Mouse (Mus musculus): Measurements from ENCODE around the gene Mfsd7a. TPM values are rescaled to one million over a fixed set of nuclear protein-coding genes. Genes with fewer than 3 reads are reported as not detected.
"Not testable (repeated sequence)": the region's sequence is repeated elsewhere in the genome, so short reads cannot be mapped to it uniquely, and the experiment has no call there.

Mfsd7a gene
- 0.54 and 0.55 TPM in 2 replicates for polyA plus RNA-seq (2015; fragmentation: Nextera tagmentation; extraction: Ambion mirVana)

DNA sequence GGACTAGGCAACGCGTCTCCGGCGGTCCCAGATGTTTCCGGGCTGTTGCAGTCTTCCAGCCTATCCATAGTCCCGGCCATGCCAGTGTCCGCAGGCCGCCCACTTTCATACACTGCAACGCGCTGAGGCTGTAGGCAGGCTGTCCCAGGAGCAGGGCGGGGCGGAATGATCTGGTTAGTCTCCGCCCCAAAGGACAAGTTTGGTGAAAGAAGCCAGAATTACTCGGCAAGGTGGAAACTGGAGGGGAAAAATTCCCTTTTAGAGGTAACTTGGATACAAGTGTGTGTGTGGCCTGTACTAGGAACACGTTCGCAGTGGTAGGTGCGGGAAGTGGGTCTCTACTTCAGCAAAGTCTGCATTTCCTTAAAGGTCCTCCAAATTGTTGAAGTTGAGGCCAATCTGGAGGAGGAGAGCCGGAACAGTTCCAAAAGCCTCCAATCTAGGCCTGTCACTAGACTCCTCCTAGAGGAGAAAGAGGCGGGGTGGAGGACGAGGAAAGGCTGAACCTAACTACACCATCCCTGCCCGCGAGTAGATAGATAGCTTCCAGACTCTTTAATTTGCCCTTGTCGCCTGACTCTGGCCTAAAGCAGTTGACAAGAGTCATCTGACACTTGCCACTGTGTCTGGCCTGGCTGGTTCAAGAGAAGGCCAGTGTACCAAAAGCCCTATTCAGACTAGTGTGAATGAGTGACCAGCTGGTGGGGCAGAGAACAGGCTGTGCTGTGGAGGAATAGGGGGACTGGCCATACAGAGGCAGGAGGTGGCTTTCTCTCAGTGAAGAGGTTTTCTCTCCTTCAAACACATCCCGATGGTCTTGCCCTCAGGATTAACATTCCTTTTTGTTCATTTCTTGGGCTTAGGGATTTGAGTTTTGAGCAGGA, at the start of gene Mfsd7a:
TSS of gene Mfsd7a (minus strand) at position 107 of the 884 bp plus-strand sequence.
- 8% methylated on average over 24 of the region's 24 CpGs for WGBS
- H3K4me1 ChIP-seq (ENCODE audit: insufficient read depth, low read depth, low read length) = no peaks in the 10 kb centered on the region; the same call in 1 of the 2 replicates
- ATAC-seq (peak; percentile 98), DNase-seq (ENCODE audit: low spot score) (peak; percentile 90)
- peak within 1 kb of the TSS; percentile 71 for H3K27ac ChIP-seq (ENCODE audit: low read length)
- peak within 1 kb of the TSS; percentile 1; the same call in 1 of the 2 replicates for H3K9ac ChIP-seq (replicated peaks; ENCODE audit: low read depth)
- H3K9me3 ChIP-seq (ENCODE audit: low read length) = no peaks in the 10 kb centered on the region
- TF ChIP-seq CTCF (IDR thresholded peaks at IDR 0.05) = peak; percentile 31
- TF ChIP-seq EP300 (IDR thresholded peaks at IDR 0.05) = no peak
- no peaks in the 10 kb centered on the region for H3K27me3 ChIP-seq (replicated peaks; ENCODE audit: insufficient read depth, low read length)
- H3K36me3 ChIP-seq (ENCODE audit: insufficient read depth, low read length) = no peaks in the 10 kb centered on the region
- H3K4me2 ChIP-seq (replicated peaks; ENCODE audit: low read depth, low read length) = peak within 1 kb of the TSS; percentile 64
- H3K4me3 ChIP-seq (ENCODE audit: low read depth, low read length) = peak within 1 kb of the TSS; percentile 30

DNA sequence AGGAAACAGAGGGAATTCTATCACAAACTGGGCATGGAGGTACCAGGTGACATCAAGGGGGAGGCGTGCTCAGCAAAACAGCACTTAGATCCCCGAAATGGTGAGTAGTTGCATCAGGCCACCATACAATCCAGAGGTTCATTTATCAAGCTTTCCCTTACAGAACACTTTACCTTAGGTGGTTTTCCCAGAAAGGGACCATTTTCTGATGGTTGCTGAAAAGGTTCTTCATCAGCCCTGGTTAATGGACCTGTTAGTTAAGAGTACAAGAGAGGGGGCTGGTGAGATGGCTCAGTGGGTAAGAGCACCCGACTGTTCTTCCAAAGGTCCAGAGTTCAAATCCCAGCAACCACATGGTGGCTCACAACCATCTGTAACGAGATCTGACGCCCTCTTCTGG, 37.5 kb upstream of the Mfsd7a start:
- H3K4me3 ChIP-seq (ENCODE audit: low read depth, low read length); DNase-seq (ENCODE audit: low spot score); H3K4me1 ChIP-seq (ENCODE audit: insufficient read depth, low read depth, low read length); H3K4me2 ChIP-seq (replicated peaks; ENCODE audit: low read depth, low read length); H3K27ac ChIP-seq (ENCODE audit: low read length); H3K9ac ChIP-seq (replicated peaks; ENCODE audit: low read depth); H3K9me3 ChIP-seq (ENCODE audit: low read length); ATAC-seq; H3K27me3 ChIP-seq (replicated peaks; ENCODE audit: insufficient read depth, low read length): not testable (repeated sequence)
- H3K36me3 ChIP-seq (ENCODE audit: insufficient read depth, low read length) = peaks cover 28% of the 10 kb centered on the region; the same call in 1 of the 2 replicates
- WGBS = 98% methylated on average over 3 of the region's 5 CpGs

DNA sequence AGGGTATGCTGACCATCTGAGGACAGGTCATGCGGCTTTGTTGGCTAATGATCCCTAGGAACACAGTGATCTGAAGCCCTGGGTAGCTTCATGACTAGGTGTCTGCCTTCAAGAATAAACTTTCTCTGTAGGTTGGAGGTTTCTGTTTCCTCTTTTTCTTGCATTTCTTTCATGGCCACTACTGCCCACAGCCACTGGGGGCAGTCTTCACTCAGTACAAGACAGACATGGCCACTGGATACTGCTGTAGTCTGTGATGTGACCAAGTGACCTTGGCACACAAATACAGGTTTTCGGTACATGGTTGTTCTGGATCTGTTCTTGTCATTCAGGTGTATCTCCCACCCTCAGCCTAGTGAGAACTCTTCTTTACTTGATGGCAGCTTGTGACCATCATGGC, 36.5 kb upstream of the Mfsd7a start:
- Histone ChIP-seq H3K9me3 (ENCODE audit: low read length) (no peaks in the 10 kb centered on the region), H3K9ac (replicated peaks; ENCODE audit: low read depth) (no peak overlapping the region), H3K4me1 (ENCODE audit: insufficient read depth, low read depth, low read length) (no peaks in the 10 kb centered on the region), H3K36me3 (ENCODE audit: insufficient read depth, low read length) (peaks cover 22% of the 10 kb centered on the region; the same call in 1 of the 2 replicates), H3K4me2 (replicated peaks; ENCODE audit: low read depth, low read length) (no peak overlapping the region), H3K4me3 (ENCODE audit: low read depth, low read length) (no peak overlapping the region), H3K27ac (ENCODE audit: low read length) (no peak overlapping the region), H3K27me3 (replicated peaks; ENCODE audit: insufficient read depth, low read length) (no peaks in the 10 kb centered on the region)
- ATAC-seq (no peak), DNase-seq (ENCODE audit: low spot score) (peak; percentile 35)
- WGBS = 97% methylated on average over 2 of the region's 2 CpGs
- TF ChIP-seq EP300 (IDR thresholded peaks at IDR 0.05) (no peak), CTCF (IDR thresholded peaks at IDR 0.05) (peak; percentile 79)

DNA sequence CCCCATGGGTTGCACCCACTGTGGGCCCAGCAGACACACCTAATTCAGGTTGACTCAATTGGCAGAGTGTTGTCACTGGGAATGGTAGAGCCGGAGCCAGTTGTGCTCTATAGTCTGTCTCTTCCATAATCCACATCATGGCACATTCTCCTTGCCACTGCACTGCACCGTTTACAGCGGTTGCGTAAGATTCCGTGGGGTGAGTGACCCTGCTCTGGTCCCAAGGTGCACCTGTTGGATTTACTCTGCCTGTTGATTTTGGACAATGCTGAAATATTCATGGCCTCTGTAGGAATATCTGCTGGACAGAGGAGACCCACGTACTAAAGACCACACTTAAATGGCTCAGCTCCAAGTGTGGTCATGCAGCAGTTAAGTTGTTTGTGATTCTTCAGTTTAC, 34.3 kb upstream of the Mfsd7a start:
- Histone ChIP-seq H3K4me2 (replicated peaks; ENCODE audit: low read depth, low read length) (no peak overlapping the region), H3K27ac (ENCODE audit: low read length) (no peak overlapping the region), H3K36me3 (ENCODE audit: insufficient read depth, low read length) (peaks cover 17% of the 10 kb centered on the region; the same call in 1 of the 2 replicates), H3K4me3 (ENCODE audit: low read depth, low read length) (no peak overlapping the region), H3K27me3 (replicated peaks; ENCODE audit: insufficient read depth, low read length) (no peaks in the 10 kb centered on the region), H3K9me3 (ENCODE audit: low read length) (no peaks in the 10 kb centered on the region), H3K9ac (replicated peaks; ENCODE audit: low read depth) (no peak overlapping the region), H3K4me1 (ENCODE audit: insufficient read depth, low read depth, low read length) (no peaks in the 10 kb centered on the region)
- ATAC-seq = no peak
- 78% methylated on average over 6 of the region's 6 CpGs for WGBS
- no peak for DNase-seq (ENCODE audit: low spot score)
- TF ChIP-seq EP300 (IDR thresholded peaks at IDR 0.05) (no peak), CTCF (IDR thresholded peaks at IDR 0.05) (no peak)

DNA sequence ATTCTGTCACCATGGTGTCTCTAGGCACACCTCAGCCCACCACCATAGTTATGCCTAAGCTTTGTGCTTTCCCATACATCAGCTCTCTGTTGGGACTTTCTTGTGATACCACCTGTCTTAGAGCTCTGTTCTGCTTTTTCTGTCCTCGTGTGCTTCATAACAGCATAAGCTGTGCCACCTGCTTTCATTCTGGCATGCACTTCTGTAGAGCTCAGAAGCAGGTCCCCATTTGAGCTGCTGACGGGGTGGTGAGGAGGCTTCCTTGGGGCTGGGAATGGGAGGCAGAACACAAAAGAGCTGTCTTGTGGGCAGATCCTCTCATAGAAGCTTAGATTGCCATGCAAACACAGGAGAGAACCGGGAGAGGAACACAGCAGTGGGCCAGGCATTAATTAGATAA, 27.3 kb upstream of the Mfsd7a start:
- Histone ChIP-seq H3K9ac (replicated peaks; ENCODE audit: low read depth) (no peak overlapping the region), H3K27ac (ENCODE audit: low read length) (no peak overlapping the region), H3K4me1 (ENCODE audit: insufficient read depth, low read depth, low read length) (no peaks in the 10 kb centered on the region), H3K4me3 (ENCODE audit: low read depth, low read length) (no peak overlapping the region), H3K9me3 (ENCODE audit: low read length) (no peaks in the 10 kb centered on the region), H3K4me2 (replicated peaks; ENCODE audit: low read depth, low read length) (no peak overlapping the region), H3K36me3 (ENCODE audit: insufficient read depth, low read length) (peaks cover 42% of the 10 kb centered on the region), H3K27me3 (replicated peaks; ENCODE audit: insufficient read depth, low read length) (no peaks in the 10 kb centered on the region)
- no peak for ATAC-seq
- DNase-seq (ENCODE audit: low spot score) = no peak
- 88% methylated on average over 3 of the region's 3 CpGs for WGBS
- TF ChIP-seq EP300 (IDR thresholded peaks at IDR 0.05) = no peak
- no peak for TF ChIP-seq CTCF (IDR thresholded peaks at IDR 0.05)

DNA sequence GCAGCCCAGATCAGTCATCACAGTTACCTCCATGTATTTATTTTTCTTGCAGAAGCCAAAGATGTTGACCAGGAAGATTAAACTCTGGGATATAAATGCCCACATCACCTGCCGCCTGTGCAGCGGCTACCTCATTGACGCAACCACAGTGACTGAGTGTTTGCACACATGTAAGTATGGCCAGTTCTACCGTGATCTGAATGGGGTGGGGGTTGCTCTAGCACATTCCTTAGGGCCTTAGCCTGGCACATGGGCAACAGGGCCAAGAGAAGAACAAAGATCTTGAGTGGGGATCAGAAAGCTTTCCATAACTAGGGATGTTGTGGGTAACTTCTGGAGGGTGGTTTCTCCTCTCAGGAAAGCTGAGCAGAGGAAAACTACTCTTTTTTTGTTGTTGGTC, 25.0 kb upstream of the Mfsd7a start:
- DNase-seq (ENCODE audit: low spot score) (peak; percentile 85), ATAC-seq (peak; percentile 97)
- 50% methylated on average over 4 of the region's 4 CpGs for WGBS
- Histone ChIP-seq H3K4me1 (ENCODE audit: insufficient read depth, low read depth, low read length) (no peaks in the 10 kb centered on the region), H3K36me3 (ENCODE audit: insufficient read depth, low read length) (peaks cover 42% of the 10 kb centered on the region), H3K4me3 (ENCODE audit: low read depth, low read length) (no peak overlapping the region), H3K9me3 (ENCODE audit: low read length) (no peaks in the 10 kb centered on the region), H3K27ac (ENCODE audit: low read length) (peak overlapping the region; percentile 14; the same call in 1 of the 2 replicates), H3K9ac (replicated peaks; ENCODE audit: low read depth) (no peak overlapping the region), H3K4me2 (replicated peaks; ENCODE audit: low read depth, low read length) (no peak overlapping the region), H3K27me3 (replicated peaks; ENCODE audit: insufficient read depth, low read length) (no peaks in the 10 kb centered on the region)
- TF ChIP-seq CTCF (IDR thresholded peaks at IDR 0.05) = no peak
- peak; percentile 82 for TF ChIP-seq EP300 (IDR thresholded peaks at IDR 0.05)

All from lung, postnatal 0 days (tissue).